Mouse (Mus musculus) myocyte (in vitro differentiated cells): ENCODE measurements at regions not wholly inside any gene's neighbourhood (a gene's known extent, or its start where the extent isn't known, plus 50 kb on each side); places are given as distances from the start of the nearest gene placed in this dataset.

Source experiments
- H3K27me3 ChIP-seq: one replicate; pipeline ENCODE4 v1.6.1; 2011; ENCODE audit not compliant: control insufficient read depth, insufficient read depth, insufficient read length
- H3K36me3 ChIP-seq: one replicate; pipeline ENCODE4 v1.6.1; 2011; ENCODE audit not compliant: control insufficient read depth, insufficient read depth
- H3K4me2 ChIP-seq: one replicate; pipeline ENCODE4 v1.6.1; 2011; ENCODE audit warnings: low read depth, control low read depth
- H3K4me3 ChIP-seq: one replicate; pipeline ENCODE4 v1.5.1; 2011; ENCODE audit warnings: mild to moderate bottlenecking, control low read depth, moderate library complexity
- H3K79me2 ChIP-seq: one replicate; pipeline ENCODE4 v1.6.1; 2011; ENCODE audit not compliant: control insufficient read depth, insufficient read depth
- H3ac ChIP-seq: one replicate; pipeline ENCODE4 v1.6.1; 2011; ENCODE audit not compliant: control insufficient read depth, insufficient read length
- CEBPB ChIP-seq: IDR thresholded peaks from 2 replicates; pipeline ENCODE4 v1.6.1; 2011; ENCODE audit warnings: mild to moderate bottlenecking, moderate library complexity; ENCODE audit not compliant: poor library complexity, insufficient read depth, severe bottlenecking
- E2F4 ChIP-seq: IDR thresholded peaks from one replicate; pipeline ENCODE4 v1.6.1; 2011; ENCODE audit warnings: mild to moderate bottlenecking, control low read depth, moderate library complexity; ENCODE audit not compliant: insufficient read depth
- MAX ChIP-seq: IDR thresholded peaks from one replicate; pipeline ENCODE4 v1.6.1; 2011; ENCODE audit warnings: low read depth, mild to moderate bottlenecking, control low read depth
- MYOD1 ChIP-seq, 3 experiments: IDR thresholded peaks; one replicate each; pipeline ENCODE4 v1.6.1; 2011; ENCODE audit warnings: control low read depth in 2 of 3, low read depth in 2 of 3, mild to moderate bottlenecking in 2 of 3, moderate library complexity in 1 of 3; ENCODE audit not compliant: insufficient read length in 2 of 3, control insufficient read depth in 1 of 3
- MYOG ChIP-seq, 3 experiments: IDR thresholded peaks; one replicate each; pipeline ENCODE4 v1.6.1; 2011; ENCODE audit warnings: control low read depth in 2 of 3, low read depth in 2 of 3, mild to moderate bottlenecking in 2 of 3; ENCODE audit not compliant: insufficient read length in 2 of 3, control insufficient read depth in 1 of 3, insufficient read depth in 1 of 3
- POLR2A ChIP-seq: IDR thresholded peaks from one replicate; pipeline ENCODE4 v1.6.1; 2011; ENCODE audit warnings: low read depth, mild to moderate bottlenecking, control low read depth, moderate library complexity; ENCODE audit not compliant: insufficient read length
- POLR2AphosphoS2 ChIP-seq: IDR thresholded peaks from one replicate; pipeline ENCODE4 v1.6.1; 2011; ENCODE audit warnings: low read depth, control low read depth; ENCODE audit not compliant: insufficient read length
- REST ChIP-seq: IDR thresholded peaks from one replicate; pipeline ENCODE4 v1.6.1; 2011; ENCODE audit warnings: mild to moderate bottlenecking, control low read depth, moderate library complexity; ENCODE audit not compliant: insufficient read depth, insufficient read length
- SRF ChIP-seq: IDR thresholded peaks from one replicate; pipeline ENCODE4 v1.6.1; 2011; ENCODE audit warnings: low read depth; ENCODE audit not compliant: control insufficient read depth, insufficient read length
- TCF12 ChIP-seq: IDR thresholded peaks from one replicate; pipeline ENCODE4 v1.6.1; 2011; ENCODE audit warnings: mild to moderate bottlenecking, control low read depth; ENCODE audit not compliant: poor library complexity, insufficient read depth, severe bottlenecking
- TCF3 ChIP-seq: IDR thresholded peaks from one replicate; pipeline ENCODE4 v1.6.1; 2011; ENCODE audit warnings: low read depth, control low read depth; ENCODE audit not compliant: insufficient read length
- USF1 ChIP-seq: IDR thresholded peaks from one replicate; pipeline ENCODE4 v1.6.1; 2011; ENCODE audit warnings: low read depth, mild to moderate bottlenecking, control low read depth, moderate library complexity

GRCm38 (mm10) chr11:48417615-48418014, 382.5 kb upstream of the Rack1 start:
- H3K4me3 ChIP-seq, result no peak overlapping the region
- H3K4me2 ChIP-seq, result no peak overlapping the region
- TF ChIP-seq MYOD1 (IDR thresholded peaks at IDR 0.05; ENCODE audit: control insufficient read depth in 1 of 3, insufficient read length in 2 of 3, low read depth in 2 of 3) (no peak), REST (no peak), MAX (no peak), MYOG (IDR thresholded peaks at IDR 0.05; ENCODE audit: control insufficient read depth in 1 of 3, insufficient read depth in 1 of 3, insufficient read length in 2 of 3, low read depth in 2 of 3) (no peak), SRF (no peak), TCF12 (no peak), POLR2AphosphoS2 (no peak), USF1 (no peak), CEBPB (no peak), POLR2A (no peak), E2F4 (no peak), TCF3 (no peak)
- no peaks in the 10 kb centered on the region for H3K79me2 ChIP-seq
- no peaks in the 10 kb centered on the region for H3K36me3 ChIP-seq
- no peaks in the 10 kb centered on the region for H3K27me3 ChIP-seq
- H3ac ChIP-seq, result no peak overlapping the region

- Histone ChIP-seq H3K4me2 (no peak overlapping the region), H3K36me3 (no peaks in the 10 kb centered on the region), H3K27me3 (no peaks in the 10 kb centered on the region), H3K79me2 (no peaks in the 10 kb centered on the region), H3K4me3 (no peak overlapping the region), H3ac (no peak overlapping the region)
- no peak for TF ChIP-seq POLR2A
- no peak for TF ChIP-seq USF1
- TF ChIP-seq TCF3, result no peak
- no peak for TF ChIP-seq REST
- no peak for TF ChIP-seq SRF
- no peak for TF ChIP-seq MAX
Measured at GRCm38 (mm10) chr11:48398032-48398431, 402.1 kb upstream of the Rack1 start.

- no peaks in the 10 kb centered on the region for H3K36me3 ChIP-seq
- H3K27me3 ChIP-seq, result no peaks in the 10 kb centered on the region
- no peak overlapping the region for H3K4me3 ChIP-seq
- no peak overlapping the region for H3K4me2 ChIP-seq
- H3K79me2 ChIP-seq, result no peaks in the 10 kb centered on the region
- no peak overlapping the region for H3ac ChIP-seq
- TF ChIP-seq POLR2AphosphoS2 (no peak), TCF3 (no peak), CEBPB (no peak), POLR2A (no peak), MYOG (IDR thresholded peaks at IDR 0.05; ENCODE audit: control insufficient read depth in 1 of 3, insufficient read depth in 1 of 3, insufficient read length in 2 of 3, low read depth in 2 of 3) (no peak), SRF (no peak), MYOD1 (IDR thresholded peaks at IDR 0.05; ENCODE audit: control insufficient read depth in 1 of 3, insufficient read length in 2 of 3, low read depth in 2 of 3) (no peak), TCF12 (no peak), E2F4 (no peak), USF1 (no peak), REST (no peak), MAX (no peak)
Measured at GRCm38 (mm10) chr11:48381489-48381888, 392.7 kb upstream of the Sgcd start.

- no peak overlapping the region for H3K4me3 ChIP-seq
- no peaks in the 10 kb centered on the region for H3K27me3 ChIP-seq
- no peak overlapping the region for H3ac ChIP-seq
- no peak for TF ChIP-seq E2F4
- TF ChIP-seq POLR2A, result no peak
- no peak for TF ChIP-seq MAX
- no peak for TF ChIP-seq MYOG (IDR thresholded peaks at IDR 0.05; ENCODE audit: control insufficient read depth in 1 of 3, insufficient read depth in 1 of 3, insufficient read length in 2 of 3, low read depth in 2 of 3)
- no peak for TF ChIP-seq MYOD1 (IDR thresholded peaks at IDR 0.05; ENCODE audit: control insufficient read depth in 1 of 3, insufficient read length in 2 of 3, low read depth in 2 of 3)
- no peak overlapping the region for H3K4me2 ChIP-seq
- H3K36me3 ChIP-seq, result no peaks in the 10 kb centered on the region
- no peaks in the 10 kb centered on the region for H3K79me2 ChIP-seq
Measured at GRCm38 (mm10) chr11:48378044-48378443, 389.3 kb upstream of the Sgcd start.

- H3K4me3 ChIP-seq, result no peak overlapping the region
- H3K79me2 ChIP-seq, result no peaks in the 10 kb centered on the region
- no peaks in the 10 kb centered on the region for H3K36me3 ChIP-seq
- no peak overlapping the region for H3ac ChIP-seq
- TF ChIP-seq USF1 (no peak), TCF3 (no peak), MYOG (IDR thresholded peaks at IDR 0.05; ENCODE audit: control insufficient read depth in 1 of 3, insufficient read depth in 1 of 3, insufficient read length in 2 of 3, low read depth in 2 of 3) (no peak), SRF (no peak), REST (no peak), CEBPB (no peak), MAX (no peak), POLR2A (no peak), TCF12 (no peak), POLR2AphosphoS2 (no peak), E2F4 (no peak), MYOD1 (IDR thresholded peaks at IDR 0.05; ENCODE audit: control insufficient read depth in 1 of 3, insufficient read length in 2 of 3, low read depth in 2 of 3) (no peak)
- no peak overlapping the region for H3K4me2 ChIP-seq
- no peaks in the 10 kb centered on the region for H3K27me3 ChIP-seq
Measured at GRCm38 (mm10) chr11:48377269-48377668, 388.5 kb upstream of the Sgcd start.
